Comparison of ENCODE assay signal across 8 mouse cellular contexts in genomic region chr7:102250631-102251214, GRCm38 (mm10). TPM values are rescaled to one million over a fixed set of nuclear protein-coding genes. Genes with fewer than 3 reads are reported as not detected.
DNase-seq lines count a peak whose midpoint lies in the region; ATAC-seq and TF ChIP-seq lines count a peak whose summit lies in the region.

No protein-coding gene starts in this region.

- H3K4me3 ChIP-seq in cerebellum, adult 2 months (replicated peaks; ENCODE audit: insufficient read depth, low read depth, low read length): peak overlapping the region; percentile 66
- H3K4me3 ChIP-seq in forebrain, embryonic 16.5 days (replicated peaks; ENCODE audit: low read length): peak overlapping the region; percentile 62
- H3K4me3 ChIP-seq in liver, embryonic 16.5 days (ENCODE audit: low read depth, low read length): peak overlapping the region; percentile 97
- H3K4me3 ChIP-seq in neural tube, embryonic 14.5 days (ENCODE audit: low read depth, low read length): peak overlapping the region; percentile 71

- 0 out of 2 replicates have a peak, but pooled peaks have one; percentile 35 for TF ChIP-seq POLR2A in cerebellum, adult 2 months (IDR thresholded peaks at IDR 0.05; ENCODE audit: borderline replicate concordance, insufficient read depth, low read length)

- H3K9ac ChIP-seq in forebrain, embryonic 16.5 days (replicated peaks; ENCODE audit: low read depth, low read length): peak overlapping the region; percentile 84
- H3K9ac ChIP-seq in liver, embryonic 16.5 days (ENCODE audit: low read depth, low read length): peak overlapping the region; percentile 98
- H3K9ac ChIP-seq in neural tube, embryonic 14.5 days (replicated peaks; ENCODE audit: low read depth, low read length): peak overlapping the region; percentile 84

- peak; percentile 72 for TF ChIP-seq CTCF in cerebellum, adult 2 months (IDR thresholded peaks at IDR 0.05; ENCODE audit: borderline replicate concordance, insufficient read depth, low read depth, low read length)

- under 1% methylated on average over 33 of the region's 33 CpGs for WGBS in cerebellum, adult 2 months
- WGBS in forebrain, embryonic 16.5 days: under 1% methylated on average over 32 of the region's 33 CpGs
- under 1% methylated on average over 33 of the region's 33 CpGs for WGBS in liver, embryonic 16.5 days (ENCODE audit: insufficient replicate concordance)
- under 1% methylated on average over 32 of the region's 33 CpGs for WGBS in neural tube, embryonic 14.5 days

- H3K9me3 ChIP-seq in forebrain, embryonic 16.5 days (ENCODE audit: control insufficient read depth, low read length): no peaks in the 10 kb centered on the region
- no peaks in the 10 kb centered on the region for H3K9me3 ChIP-seq in liver, embryonic 16.5 days (replicated peaks; ENCODE audit: control insufficient read depth, low read length)
- H3K9me3 ChIP-seq in neural tube, embryonic 14.5 days (ENCODE audit: control insufficient read depth, low read length): no peaks in the 10 kb centered on the region

- no peaks in the 10 kb centered on the region for H3K36me3 ChIP-seq in forebrain, embryonic 16.5 days (ENCODE audit: control insufficient read depth, insufficient read depth)
- no peaks in the 10 kb centered on the region for H3K36me3 ChIP-seq in liver, embryonic 16.5 days (ENCODE audit: control insufficient read depth, insufficient read depth)
- H3K36me3 ChIP-seq in neural tube, embryonic 14.5 days (ENCODE audit: control insufficient read depth, insufficient read depth, low read length): no peaks in the 10 kb centered on the region

- H3K4me2 ChIP-seq in forebrain, embryonic 16.5 days (ENCODE audit: low read length): peak overlapping the region; percentile 94
- H3K4me2 ChIP-seq in liver, embryonic 16.5 days (ENCODE audit: low read depth, low read length): peak overlapping the region; percentile 99
- peak overlapping the region; percentile 92 for H3K4me2 ChIP-seq in neural tube, embryonic 14.5 days (ENCODE audit: low read depth, low read length)

- intact Hi-C loops in heart, postnatal 25 days (cut with DNase I): loop anchor here (1.0 to 10.0 kb wide), 3 partner anchors 28 to 596 kb away; no protein-coding TSS in a partner anchor

- peak; percentile 93 for DNase-seq in Muller cell, postnatal 12 days (ENCODE audit: inconsistent ontology term)
- DNase-seq in cerebellum, adult 2 months: peak; percentile 89 to 92
- peak; percentile 95 for DNase-seq in heart, postnatal 25 days (ENCODE audit: low spot score)
- peak; percentile 91 for DNase-seq in layer of hippocampus, adult 11-12 months (ENCODE audit: low spot score)
- peak; percentile 86 for DNase-seq in testis, postnatal 14 days (ENCODE audit: low spot score)

- peak overlapping the region; percentile 82 for H3K27ac ChIP-seq in cerebellum, adult 2 months (ENCODE audit: insufficient read depth, low read length)
- peak overlapping the region; percentile 71 for H3K27ac ChIP-seq in forebrain, embryonic 16.5 days (ENCODE audit: low read length)
- peak overlapping the region; percentile 99 for H3K27ac ChIP-seq in liver, embryonic 16.5 days (ENCODE audit: low read length)
- H3K27ac ChIP-seq in neural tube, embryonic 14.5 days (ENCODE audit: low read depth, low read length): peak overlapping the region; percentile 80

- ATAC-seq in forebrain, embryonic 16.5 days: peak; percentile 81
- ATAC-seq in liver, embryonic 16.5 days (ENCODE audit: low read depth): peak; percentile 74
- peak; percentile 77 for ATAC-seq in neural tube, embryonic 14.5 days (ENCODE audit: low read depth)

- no peaks in the 10 kb centered on the region for H3K27me3 ChIP-seq in cerebellum, adult 2 months (ENCODE audit: control insufficient read depth, insufficient read depth, low read length)
- no peaks in the 10 kb centered on the region for H3K27me3 ChIP-seq in forebrain, embryonic 16.5 days (replicated peaks; ENCODE audit: control insufficient read depth, insufficient read depth, low read length)
- no peaks in the 10 kb centered on the region for H3K27me3 ChIP-seq in liver, embryonic 16.5 days (ENCODE audit: control insufficient read depth, insufficient read depth, low read depth, low read length)
- H3K27me3 ChIP-seq in neural tube, embryonic 14.5 days (ENCODE audit: control insufficient read depth, insufficient read depth, low read length): no peaks in the 10 kb centered on the region

- no peaks in the 10 kb centered on the region for H3K4me1 ChIP-seq in cerebellum, adult 2 months (ENCODE audit: control insufficient read depth, insufficient read depth, low read length)
- H3K4me1 ChIP-seq in forebrain, embryonic 16.5 days (replicated peaks; ENCODE audit: control insufficient read depth, insufficient read depth, low read length): peaks cover 27% of the 10 kb centered on the region
- peaks cover 45% of the 10 kb centered on the region for H3K4me1 ChIP-seq in liver, embryonic 16.5 days (ENCODE audit: control insufficient read depth, low read depth, low read length)
- peaks cover 11% of the 10 kb centered on the region for H3K4me1 ChIP-seq in neural tube, embryonic 14.5 days (ENCODE audit: control insufficient read depth, insufficient read depth, low read length)

RNA-seq across cellular contexts. Expression of gene Rhog, which starts 5.1 kb away (rescaled TPM):
- 71.1 and 87.6 TPM in 2 replicates for polyA plus RNA-seq in cerebellum, adult 2 months (2012; rRNA removed)
- polyA plus RNA-seq in forebrain, embryonic 16.5 days (2015; fragmentation: Nextera tagmentation; extraction: Ambion mirVana): 15.4 and 19.5 TPM in 2 replicates
- total RNA-seq in heart, postnatal 25 days (2021): 10 to 100 TPM; 24.8 to 30.5 TPM
- 49.5 and 56.3 TPM in 2 replicates for polyA plus RNA-seq in liver, embryonic 16.5 days (2015; fragmentation: Nextera tagmentation; extraction: Ambion mirVana)
- 11.4 and 19.4 TPM in 2 replicates for polyA plus RNA-seq in neural tube, embryonic 14.5 days (2014; fragmentation: Nextera tagmentation; extraction: Ambion mirVana)

RNA-seq across cellular contexts. Expression of gene Stim1, which starts 16.9 kb away (rescaled TPM):
- 84.9 and 87.5 TPM in 2 replicates for polyA plus RNA-seq in cerebellum, adult 2 months (2012; rRNA removed)
- polyA plus RNA-seq in forebrain, embryonic 16.5 days (2015; fragmentation: Nextera tagmentation; extraction: Ambion mirVana): 10.3 and 12.1 TPM in 2 replicates
- 10 to 100 TPM; 21.6 to 21.8 TPM for total RNA-seq in heart, postnatal 25 days (2021)
- polyA plus RNA-seq in liver, embryonic 16.5 days (2015; fragmentation: Nextera tagmentation; extraction: Ambion mirVana): 15.8 and 16.2 TPM in 2 replicates
- polyA plus RNA-seq in neural tube, embryonic 14.5 days (2014; fragmentation: Nextera tagmentation; extraction: Ambion mirVana): 12.1 and 17.5 TPM in 2 replicates

RNA-seq across cellular contexts. Expression of gene Pgap2, which starts 40.7 kb away (rescaled TPM):
- 32.9 and 35.2 TPM in 2 replicates for polyA plus RNA-seq in cerebellum, adult 2 months (2012; rRNA removed)
- 51.7 and 55.8 TPM in 2 replicates for polyA plus RNA-seq in forebrain, embryonic 16.5 days (2015; fragmentation: Nextera tagmentation; extraction: Ambion mirVana)
- total RNA-seq in heart, postnatal 25 days (2021): 10 to 100 TPM; 58.8 to 68.0 TPM
- polyA plus RNA-seq in liver, embryonic 16.5 days (2015; fragmentation: Nextera tagmentation; extraction: Ambion mirVana): 24.8 and 25.2 TPM in 2 replicates
- 57.4 and 59.2 TPM in 2 replicates for polyA plus RNA-seq in neural tube, embryonic 14.5 days (2014; fragmentation: Nextera tagmentation; extraction: Ambion mirVana)

RNA-seq across cellular contexts. Expression of gene Nup98, which starts 40.7 kb away (rescaled TPM):
- 19.0 and 20.2 TPM in 2 replicates for polyA plus RNA-seq in cerebellum, adult 2 months (2012; rRNA removed)
- polyA plus RNA-seq in forebrain, embryonic 16.5 days (2015; fragmentation: Nextera tagmentation; extraction: Ambion mirVana): 25.7 and 27.6 TPM in 2 replicates
- total RNA-seq in heart, postnatal 25 days (2021): 10 to 100 TPM; 29.0 to 32.5 TPM
- polyA plus RNA-seq in liver, embryonic 16.5 days (2015; fragmentation: Nextera tagmentation; extraction: Ambion mirVana): 14.0 and 14.5 TPM in 2 replicates
- 26.8 and 29.0 TPM in 2 replicates for polyA plus RNA-seq in neural tube, embryonic 14.5 days (2014; fragmentation: Nextera tagmentation; extraction: Ambion mirVana)

Comparison
In these comparisons a context has a peak if more than half of its experiments do, and no peak if none do; other contexts are left out.
1. Peak in every context shown above with its lines: DNase-seq, ATAC-seq, H3K4me3 ChIP-seq and H3K27ac ChIP-seq.